Mouse (Mus musculus) hindbrain, embryonic 15.5 days (tissue): ENCODE results near the gene Sec11a. TPM values are rescaled to one million over a fixed set of nuclear protein-coding genes. Genes with fewer than 3 reads are reported as not detected.
A peak's percentile ranks its signal among the peaks of the same experiment; 100 is the strongest.

Experiments
- ATAC-seq: fragments of 200-750 bp; cut with Nextera tagmentation; 2 replicates; pipeline ENCODE4 v1.8.0; 2017; ENCODE audit warnings: low read depth, moderate number of reproducible peaks, moderate TSS enrichment; ENCODE audit not compliant: low FRiP score
- H3K27ac ChIP-seq: fragments of 300-500 bp; sonication (generic); replicated peaks from 2 replicates; pipeline ENCODE4 v1.5.1; 2015; ENCODE audit warnings: mild to moderate bottlenecking, inconsistent platforms
- H3K27me3 ChIP-seq: fragments of 300-500 bp; sonication (generic); 2 replicates; pipeline ENCODE4 v1.6.1; 2015; ENCODE audit warnings: control low read depth, inconsistent platforms
- H3K36me3 ChIP-seq: fragments of 300-500 bp; sonication (generic); 2 replicates; pipeline ENCODE4 v1.6.1; 2015; ENCODE audit warnings: control low read depth, inconsistent platforms
- H3K4me1 ChIP-seq: fragments of 300-500 bp; sonication (generic); replicated peaks from 2 replicates; pipeline ENCODE4 v1.6.1; 2015; ENCODE audit warnings: control low read depth, inconsistent platforms
- H3K4me2 ChIP-seq: fragments of 300-500 bp; sonication (generic); 2 replicates; pipeline ENCODE4 v1.6.1; 2015; ENCODE audit warnings: moderate library complexity, mild to moderate bottlenecking, inconsistent platforms
- H3K4me3 ChIP-seq: fragments of 300-500 bp; sonication (generic); 2 replicates; pipeline ENCODE4 v1.5.1; 2015; ENCODE audit warnings: mild to moderate bottlenecking, inconsistent platforms
- H3K9ac ChIP-seq: fragments of 300-500 bp; sonication (generic); 2 replicates; pipeline ENCODE4 v1.6.1; 2015; ENCODE audit warnings: inconsistent platforms
- H3K9me3 ChIP-seq: fragments of 300-500 bp; sonication (generic); 2 replicates; pipeline ENCODE4 v1.6.1; 2016; ENCODE audit warnings: control low read depth, inconsistent platforms
- WGBS: fragments of 180-500 bp; shearing (Covaris S2); methylation state at CpG from one replicate; pipeline ENCODE4 v1.1.7; 2015; 5-methylcytosine and 5-hydroxymethylcytosine counted together
- polyA plus RNA-seq: library from polyadenylated mRNA; unstranded; fragments of >200 nt; fragmentation: Nextera tagmentation; extraction: Ambion mirVana; gene quantifications from 2 replicates; pipeline ENCODE4 v1.2.1, GENCODE M21; 2015

The Sec11a gene
- polyA plus RNA-seq, 1 experiment from 2014 or later: 138 TPM

DNA sequence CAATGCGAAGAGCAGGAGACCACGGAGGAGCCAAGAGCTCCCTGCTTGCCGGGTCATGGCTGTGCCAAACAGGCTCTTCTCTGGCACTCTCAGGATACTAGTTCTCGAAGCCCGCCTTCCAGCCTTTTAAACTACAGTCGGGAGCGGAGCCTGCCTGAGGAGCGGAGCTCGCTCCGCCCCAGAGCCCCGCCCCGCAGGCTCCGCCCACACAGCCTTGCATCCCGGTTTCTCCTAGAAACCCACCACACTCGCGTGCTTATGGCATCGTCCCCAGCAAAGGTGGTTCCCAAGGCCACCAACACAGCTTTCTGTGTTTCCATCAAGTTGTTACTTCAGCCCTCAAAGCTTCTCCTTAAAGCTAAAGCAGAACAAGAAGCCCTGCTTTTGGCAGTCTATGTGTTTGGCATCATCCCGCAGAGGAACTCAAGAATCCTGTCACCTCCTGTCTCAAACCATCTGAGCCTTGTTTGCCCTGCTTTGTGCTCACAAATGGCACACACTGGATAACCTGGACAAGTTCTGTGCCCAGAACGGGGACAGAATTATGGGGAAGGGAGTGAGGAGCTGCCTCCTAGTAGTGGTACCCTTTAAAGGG lies 42.6 kb downstream of the Sec11a start, which contains the start of gene Nmb:
Gene Nmb (minus strand): TSS at position 156 of the 595 bp plus-strand sequence.
- no peak within 1 kb of the TSS for H3K27ac ChIP-seq
- H3K36me3 ChIP-seq: peaks cover 13% of the 10 kb centered on the region; the same call in 1 of the 2 replicates
- H3K4me1 ChIP-seq: peaks cover 30% of the 10 kb centered on the region
- H3K9me3 ChIP-seq: no peaks in the 10 kb centered on the region
- H3K9ac ChIP-seq: peak within 1 kb of the TSS; percentile 49
- H3K4me3 ChIP-seq: peak within 1 kb of the TSS; percentile 41
- peak; percentile 68; the same call in 1 of the 2 replicates for ATAC-seq
- H3K4me2 ChIP-seq: peak within 1 kb of the TSS; percentile 86
- H3K27me3 ChIP-seq: no peaks in the 10 kb centered on the region
- WGBS: 2% methylated on average over 19 of the region's 19 CpGs

DNA sequence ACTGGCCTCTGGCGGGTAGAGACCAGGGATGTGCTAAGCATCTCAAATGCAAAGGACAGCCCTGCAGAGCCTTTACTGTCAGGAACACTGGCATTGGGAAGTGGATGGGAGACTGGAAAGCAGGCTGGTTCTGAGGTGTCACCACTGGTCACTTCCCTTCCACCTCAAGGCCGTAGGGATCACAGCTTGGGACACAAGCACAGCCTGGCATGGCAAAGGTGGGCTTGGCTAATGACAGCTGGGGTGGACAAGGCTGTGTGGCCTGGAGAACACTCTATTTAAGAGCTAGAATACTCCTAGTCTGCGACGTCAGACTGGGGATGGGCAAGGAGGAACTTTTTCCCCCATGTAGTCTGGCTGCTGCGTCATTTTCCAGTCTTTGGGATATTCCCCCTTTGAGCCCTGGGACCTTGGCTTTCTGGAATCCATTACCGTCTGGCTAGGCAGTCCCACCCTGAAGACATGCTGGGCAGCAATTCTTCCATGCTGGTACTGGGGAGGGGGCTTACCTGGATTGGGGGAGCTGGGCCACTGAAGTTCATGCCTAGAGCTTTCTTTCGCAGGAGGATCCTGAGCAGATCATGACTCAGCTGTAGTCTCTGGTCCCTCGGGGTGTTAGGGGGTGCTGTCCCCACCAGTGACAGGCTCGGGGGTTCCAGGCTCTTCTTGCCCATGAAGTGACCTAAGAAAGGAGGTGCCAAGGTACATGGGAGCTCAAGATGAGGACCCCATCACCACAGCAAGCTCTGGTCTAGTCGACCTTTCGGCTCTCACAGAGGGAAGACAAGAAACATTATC lies 43.8 kb downstream of the Sec11a start:
- Histone ChIP-seq H3K36me3 (peaks cover 10% of the 10 kb centered on the region; the same call in 1 of the 2 replicates), H3K4me3 (no peak overlapping the region), H3K27ac (no peak overlapping the region), H3K27me3 (no peaks in the 10 kb centered on the region), H3K9me3 (no peaks in the 10 kb centered on the region), H3K4me2 (peak overlapping the region; percentile 86), H3K9ac (no peak overlapping the region), H3K4me1 (peaks cover 35% of the 10 kb centered on the region)
- WGBS: 90% methylated on average over 11 of the region's 11 CpGs
- ATAC-seq: no peak

- peak; percentile 2; the same call in 1 of the 2 replicates for ATAC-seq
- Histone ChIP-seq H3K4me2 (peak overlapping the region; percentile 84), H3K4me3 (peak overlapping the region; percentile 51), H3K36me3 (peaks cover 10% of the 10 kb centered on the region), H3K27me3 (no peaks in the 10 kb centered on the region), H3K9me3 (no peaks in the 10 kb centered on the region), H3K4me1 (peaks cover 35% of the 10 kb centered on the region), H3K27ac (peak overlapping the region; percentile 87), H3K9ac (peak overlapping the region; percentile 54)
- whole genome bisulfite sequencing: 32% methylated on average over 15 of the region's 15 CpGs
Measured at GRCm38 (mm10) chr7:80901541-80902274, 45.9 kb downstream of the Sec11a start.

DNA sequence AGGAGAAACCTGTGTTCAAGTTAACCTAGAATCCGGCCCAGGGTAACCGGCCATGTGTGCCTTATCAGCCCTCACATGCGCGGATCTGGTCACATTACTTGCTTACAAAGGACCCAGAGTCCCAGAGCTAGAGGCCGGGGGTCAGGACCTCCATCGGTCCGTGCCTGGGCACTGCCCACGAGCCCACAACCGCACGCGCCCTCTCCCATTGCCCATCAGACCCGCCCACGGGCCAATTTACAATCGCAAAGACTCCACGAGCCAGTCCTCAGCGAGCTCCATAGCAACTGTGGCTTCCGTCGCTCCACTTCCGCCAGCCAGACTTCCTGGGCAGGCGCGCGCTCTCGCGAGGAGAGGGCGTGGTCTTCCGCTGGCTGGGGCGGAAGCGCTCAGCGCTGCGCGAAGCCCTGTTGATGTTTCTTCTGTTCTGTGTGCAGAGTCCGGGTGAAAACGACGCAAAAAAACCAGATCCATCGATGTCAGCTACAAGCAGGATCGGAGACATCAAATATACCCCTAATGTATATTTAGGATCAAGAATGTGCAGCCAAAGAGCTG lies 46.6 kb downstream of the Sec11a start, which contains the start of gene Wdr73:
Gene Wdr73 (minus strand): TSS at position 326 of the 558 bp plus-strand sequence.
- Histone ChIP-seq H3K4me2 (peak within 1 kb of the TSS; percentile 84), H3K27me3 (no peaks in the 10 kb centered on the region), H3K27ac (peak within 1 kb of the TSS; percentile 87), H3K4me1 (peaks cover 35% of the 10 kb centered on the region), H3K36me3 (peaks cover 16% of the 10 kb centered on the region), H3K9me3 (no peaks in the 10 kb centered on the region), H3K9ac (peak within 1 kb of the TSS; percentile 54), H3K4me3 (peak within 1 kb of the TSS; percentile 51)
- peak; percentile 94 for ATAC-seq
- WGBS: under 1% methylated on average over 36 of the region's 36 CpGs

DNA sequence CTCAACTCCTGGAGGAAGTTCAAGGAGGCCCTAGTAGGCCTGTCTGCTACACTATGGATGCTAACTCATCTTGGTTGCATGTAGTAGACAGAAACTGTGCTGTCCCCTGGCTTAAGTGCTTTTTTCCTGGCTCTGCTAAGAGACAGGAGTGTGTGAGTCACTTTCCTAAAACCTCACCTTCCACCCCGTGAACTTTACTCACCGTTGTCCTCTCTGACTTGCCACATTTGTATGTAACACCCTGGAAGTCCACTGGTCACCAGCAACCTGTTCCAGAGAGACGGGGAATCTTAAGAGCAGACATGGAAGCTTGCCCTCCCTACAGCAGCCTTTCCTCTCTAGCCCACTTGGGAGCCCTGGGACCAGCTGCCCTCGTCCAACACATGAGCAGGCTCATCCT lies 49.9 kb downstream of the Sec11a start:
- ATAC-seq: no peak
- WGBS: 91% methylated on average over 4 of the region's 4 CpGs
- Histone ChIP-seq H3K27me3 (no peaks in the 10 kb centered on the region), H3K4me3 (no peak overlapping the region), H3K27ac (no peak overlapping the region), H3K36me3 (peaks cover 24% of the 10 kb centered on the region), H3K4me2 (no peak overlapping the region), H3K9ac (no peak overlapping the region), H3K9me3 (no peaks in the 10 kb centered on the region), H3K4me1 (peaks cover 21% of the 10 kb centered on the region)

DNA sequence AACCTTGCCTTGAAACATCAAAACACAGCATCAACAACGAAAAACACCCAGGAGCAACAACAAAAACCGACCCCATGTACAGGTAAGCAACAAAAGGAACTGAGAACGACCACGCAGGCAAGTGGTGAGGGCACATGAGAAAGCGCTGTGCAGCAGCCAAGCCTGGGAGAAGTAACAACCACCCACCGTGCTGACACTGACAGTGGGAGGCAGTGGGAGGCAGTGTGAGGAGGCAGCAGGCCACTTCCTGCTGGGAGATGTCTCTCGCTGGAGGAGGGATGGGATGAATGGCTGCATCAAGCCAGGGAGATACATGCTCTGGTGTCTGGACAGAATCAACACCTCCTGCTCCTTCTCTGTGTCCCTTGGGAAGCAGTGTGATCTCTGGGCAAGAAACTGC lies 50.4 kb downstream of the Sec11a start:
- no peak for ATAC-seq
- Histone ChIP-seq H3K36me3 (peaks cover 30% of the 10 kb centered on the region), H3K4me1 (peaks cover 19% of the 10 kb centered on the region), H3K9me3 (no peaks in the 10 kb centered on the region), H3K27ac (no peak overlapping the region), H3K27me3 (no peaks in the 10 kb centered on the region), H3K4me3 (no peak overlapping the region), H3K9ac (no peak overlapping the region), H3K4me2 (no peak overlapping the region)
- WGBS: 91% methylated on average over 7 of the region's 7 CpGs

DNA sequence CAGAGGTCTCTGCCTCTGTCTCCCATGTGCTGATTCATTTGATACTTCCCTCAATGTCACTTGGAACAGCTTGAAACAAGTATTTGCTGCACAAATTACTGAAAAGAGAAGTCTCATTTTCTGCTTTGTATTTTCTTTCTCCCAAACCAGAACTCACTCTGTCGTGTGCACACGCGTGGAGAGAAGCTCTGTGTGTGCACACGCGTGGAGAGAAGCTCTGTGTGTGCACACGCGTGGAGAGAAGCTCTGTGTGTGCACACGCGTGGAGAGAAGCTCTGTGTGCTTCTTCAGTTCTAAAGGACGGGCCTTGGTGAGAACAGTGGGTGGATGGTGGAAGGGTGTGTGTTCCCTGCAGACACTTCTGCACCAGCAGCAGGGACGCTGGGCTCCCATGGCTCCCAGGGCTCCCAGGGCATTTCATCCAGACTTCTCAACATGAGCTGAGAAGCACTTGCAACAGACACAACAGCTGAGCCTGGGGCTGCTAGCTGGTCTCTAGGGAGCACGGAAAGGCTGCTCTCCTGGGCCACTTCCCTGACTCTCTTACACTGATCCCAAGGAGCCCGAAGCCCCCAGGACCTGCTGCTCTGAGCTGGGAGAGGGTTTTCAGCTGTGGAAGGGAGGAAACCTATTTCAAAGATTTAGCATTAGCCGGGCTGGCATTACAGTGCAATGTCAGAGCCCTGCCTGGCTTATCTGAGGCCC lies 52.6 kb downstream of the Sec11a start:
- peaks cover 41% of the 10 kb centered on the region for H3K36me3 ChIP-seq

GRCm38 (mm10) chr7:80894196-80894595 lies 53.4 kb downstream of the Sec11a start:
- ATAC-seq: no peak

More for the DNA sequence above, 52.6 kb downstream of the Sec11a start:
- Histone ChIP-seq H3K27me3 (no peaks in the 10 kb centered on the region), H3K9ac (no peak overlapping the region), H3K4me1 (peaks cover 5% of the 10 kb centered on the region), H3K27ac (no peak overlapping the region), H3K4me3 (no peak overlapping the region), H3K9me3 (no peaks in the 10 kb centered on the region), H3K4me2 (no peak overlapping the region)
- ATAC-seq: no peak
- 95% methylated on average over 14 of the region's 14 CpGs for WGBS

DNA sequence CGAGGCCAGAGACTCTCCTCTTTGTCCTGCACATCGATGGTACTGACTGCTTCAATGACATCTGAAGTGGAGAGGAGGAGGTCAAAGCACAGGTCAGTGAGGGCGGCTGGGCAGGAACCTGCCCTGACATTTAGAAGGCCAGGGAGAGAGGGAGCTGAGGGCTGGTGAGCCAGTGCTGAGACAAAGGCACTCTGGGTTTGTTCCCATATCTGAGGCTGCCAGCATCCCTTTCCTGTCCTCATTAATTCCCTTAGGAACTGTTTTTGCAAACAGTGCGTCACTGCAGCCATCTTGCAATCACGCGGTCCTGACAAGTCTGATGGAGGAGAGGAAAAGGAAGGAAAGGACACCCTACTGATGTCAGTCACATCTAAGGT lies 53.8 kb downstream of the Sec11a start:
- Histone ChIP-seq H3K4me1 (peaks cover 8% of the 10 kb centered on the region; the same call in 1 of the 2 replicates), H3K36me3 (peaks cover 41% of the 10 kb centered on the region), H3K4me2 (no peak overlapping the region), H3K9ac (no peak overlapping the region), H3K27me3 (no peaks in the 10 kb centered on the region), H3K27ac (no peak overlapping the region), H3K4me3 (no peak overlapping the region), H3K9me3 (no peaks in the 10 kb centered on the region)
- no peak for ATAC-seq
- WGBS: 74% methylated on average over 6 of the region's 6 CpGs

More at GRCm38 (mm10) chr7:80894196-80894595, 53.4 kb downstream of the Sec11a start:
- Histone ChIP-seq H3K27me3 (no peaks in the 10 kb centered on the region), H3K4me2 (no peak overlapping the region), H3K4me1 (0 out of 2 replicates have a peak, but pooled peaks cover 4% of the 10 kb centered on the region), H3K27ac (no peak overlapping the region), H3K9me3 (no peaks in the 10 kb centered on the region), H3K36me3 (peaks cover 41% of the 10 kb centered on the region), H3K4me3 (no peak overlapping the region), H3K9ac (no peak overlapping the region)
- 83% methylated on average over 7 of the region's 7 CpGs for WGBS

- 89% methylated on average over 15 of the region's 15 CpGs for WGBS
- Histone ChIP-seq H3K4me3 (no peak overlapping the region), H3K4me1 (peaks cover 8% of the 10 kb centered on the region; the same call in 1 of the 2 replicates), H3K27ac (no peak overlapping the region), H3K36me3 (peaks cover 41% of the 10 kb centered on the region), H3K9ac (no peak overlapping the region), H3K9me3 (no peaks in the 10 kb centered on the region), H3K4me2 (no peak overlapping the region), H3K27me3 (no peaks in the 10 kb centered on the region)
- ATAC-seq: no peak
Measured at GRCm38 (mm10) chr7:80893086-80893752, 54.4 kb downstream of the Sec11a start.

DNA sequence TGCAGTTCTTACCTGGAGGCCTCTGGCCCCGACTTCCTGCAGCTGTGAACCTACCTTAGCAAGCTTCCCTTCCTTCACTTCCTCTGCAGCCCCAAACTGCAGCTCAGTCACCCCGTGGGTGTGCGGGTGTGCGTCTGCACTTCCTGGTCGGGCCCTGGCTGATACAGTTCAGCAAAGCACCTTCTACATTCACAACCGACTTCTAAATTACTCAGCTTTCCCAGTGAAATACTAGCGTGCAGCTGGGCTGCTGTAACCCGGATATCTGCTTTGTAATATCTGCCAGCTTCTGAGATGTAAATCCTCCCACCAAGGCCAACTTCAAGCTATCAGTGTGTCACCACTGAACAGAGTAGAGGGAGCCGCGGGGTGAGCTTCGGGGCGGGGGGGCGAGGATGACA lies 57.7 kb downstream of the Sec11a start:
- Histone ChIP-seq H3K27ac (peak overlapping the region; percentile 47), H3K27me3 (no peaks in the 10 kb centered on the region), H3K4me3 (no peak overlapping the region), H3K36me3 (peaks cover 27% of the 10 kb centered on the region), H3K9me3 (no peaks in the 10 kb centered on the region), H3K4me1 (peaks cover 8% of the 10 kb centered on the region; the same call in 1 of the 2 replicates), H3K4me2 (no peak overlapping the region), H3K9ac (no peak overlapping the region)
- 81% methylated on average over 13 of the region's 13 CpGs for whole genome bisulfite sequencing
- no peak for ATAC-seq
